Mouse (Mus musculus) ES-E14 (cell line): ENCODE data around the gene Dolk.

ENCODE experiments used
- CHD2 ChIP-seq: IDR thresholded peaks from 2 replicates; pipeline ENCODE4 v1.6.1; 2014; ENCODE audit warnings: mild to moderate bottlenecking, low read depth, low read length, inconsistent platforms
- ZNF384 ChIP-seq: IDR thresholded peaks from 2 replicates; pipeline ENCODE4 v1.6.1; 2012; ENCODE audit warnings: low read depth, low read length, inconsistent platforms

DNA sequence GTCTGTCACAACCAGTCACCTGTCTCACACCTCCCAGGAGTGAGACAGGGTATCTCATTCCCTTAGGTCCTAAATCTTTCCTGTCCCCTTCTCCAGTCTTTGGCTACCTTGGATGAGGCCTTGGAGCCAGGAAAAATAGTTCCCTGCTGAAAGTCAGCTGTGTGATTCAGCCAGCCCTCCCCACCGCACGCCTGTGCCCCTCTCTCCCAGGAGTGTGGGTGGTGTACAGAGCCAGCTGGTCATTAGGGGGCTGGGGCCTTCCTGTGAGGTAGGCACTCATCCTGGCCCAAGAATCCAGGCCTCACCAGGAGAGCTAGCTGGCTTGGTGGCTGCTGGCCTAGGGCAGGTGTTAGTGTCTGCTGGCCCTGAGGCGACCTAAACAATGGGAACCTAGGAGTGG is 33.6 kb downstream of the Dolk start:
- TF ChIP-seq CHD2 (no peak), ZNF384 (no peak)
